Mouse (Mus musculus) thymus, adult 2 months (tissue): ENCODE measurements around the gene Olfr166. TPM values are rescaled to one million over a fixed set of nuclear protein-coding genes. Genes with fewer than 3 reads are reported as not detected.
"Not testable (repeated sequence)": the region's sequence is repeated elsewhere in the genome, so short reads cannot be mapped to it uniquely, and the experiment has no call there.

Source experiments
- DNase-seq: peaks from one replicate; pipeline ENCODE4 v3.0.0; 2021
- H3K27ac ChIP-seq: fragments of 200-500 bp; 2 replicates; pipeline ENCODE4 v1.5.1; 2012; ENCODE audit warnings: low read length, control low read depth; ENCODE audit not compliant: control insufficient read depth, insufficient read depth
- H3K27me3 ChIP-seq: fragments of 200-500 bp; 2 replicates; pipeline ENCODE4 v1.6.1; 2012; ENCODE audit warnings: mild to moderate bottlenecking, low read length, moderate library complexity, mixed read lengths; ENCODE audit not compliant: control insufficient read depth, insufficient read depth
- H3K36me3 ChIP-seq: fragments of 200-500 bp; 2 replicates; pipeline ENCODE4 v1.6.1; 2012; ENCODE audit warnings: mild to moderate bottlenecking, low read length, moderate library complexity; ENCODE audit not compliant: control insufficient read depth, insufficient read depth
- H3K4me1 ChIP-seq: fragments of 200-500 bp; replicated peaks from 2 replicates; pipeline ENCODE4 v1.6.1; 2012; ENCODE audit warnings: low read length; ENCODE audit not compliant: control insufficient read depth, insufficient read depth
- H3K4me3 ChIP-seq: fragments of 200-500 bp; 2 replicates; pipeline ENCODE4 v1.5.1; 2012; ENCODE audit warnings: mild to moderate bottlenecking, low read length, control low read depth, moderate library complexity; ENCODE audit not compliant: control insufficient read depth, insufficient read depth
- CTCF ChIP-seq: fragments of 200-500 bp; IDR thresholded peaks from 2 replicates; pipeline ENCODE4 v1.5.1; 2012; ENCODE audit warnings: mild to moderate bottlenecking, control low read depth, low read length, moderate library complexity, borderline replicate concordance; ENCODE audit not compliant: control insufficient read depth, poor library complexity, insufficient read depth; ENCODE audit errors: extremely low read depth
- POLR2A ChIP-seq: fragments of 200-500 bp; IDR thresholded peaks from 2 replicates; pipeline ENCODE4 v1.6.1; 2012; ENCODE audit warnings: mild to moderate bottlenecking, low read length, control low read depth, moderate library complexity; ENCODE audit not compliant: control insufficient read depth, poor library complexity, insufficient read depth; ENCODE audit errors: extremely low read depth
- WGBS: fragments of 180-500 bp; shearing (Covaris S2); methylation state at CpG from one replicate; pipeline ENCODE4 v1.1.7; 2018; 5-methylcytosine and 5-hydroxymethylcytosine counted together
- polyA plus RNA-seq: library from polyadenylated mRNA; depleted of rRNA; stranded (reverse); fragments of >200 nt; gene quantifications from 2 replicates; pipeline ENCODE4 v1.2.3, GENCODE M21; 2012; rRNA removed

Olfr166 gene
- not detected in 2 replicates for polyA plus RNA-seq

- H3K4me1 ChIP-seq = no peaks in the 10 kb centered on the region
- TF ChIP-seq POLR2A = no peak
- no peak for TF ChIP-seq CTCF
- H3K4me3 ChIP-seq = no peak within 1 kb of the TSS
- no peak for DNase-seq
- H3K27ac ChIP-seq = no peak within 1 kb of the TSS
- no peaks in the 10 kb centered on the region for H3K36me3 ChIP-seq
- H3K27me3 ChIP-seq = no peaks in the 10 kb centered on the region
These were observed at the start of gene Olfr166 for GRCm38 (mm10) chr16:19483394-19483793. Olfr166 (plus strand) TSS chr16:19483694.

GRCm38 (mm10) chr16:19458741-19459140, 24.8 kb upstream of the Olfr166 start:
- H3K27me3 ChIP-seq, H3K4me1 ChIP-seq, H3K27ac ChIP-seq, H3K4me3 ChIP-seq, DNase-seq, H3K36me3 ChIP-seq: not testable (repeated sequence)
- 86% methylated on average over 4 of the region's 4 CpGs for WGBS

GRCm38 (mm10) chr16:19464365-19464764, 19.1 kb upstream of the Olfr166 start:
- TF ChIP-seq CTCF = no peak
- no peak for TF ChIP-seq POLR2A
- Histone ChIP-seq H3K27ac (no peak overlapping the region), H3K4me3 (no peak overlapping the region), H3K4me1 (no peaks in the 10 kb centered on the region), H3K27me3 (no peaks in the 10 kb centered on the region), H3K36me3 (no peaks in the 10 kb centered on the region)
- 91% methylated on average over 1 of the region's 1 CpGs for WGBS
- DNase-seq = no peak

GRCm38 (mm10) chr16:19522166-19522565, 38.7 kb downstream of the Olfr166 start, which contains the start of gene Olfr167:
Olfr167 (minus strand) TSS chr16:19522266.
- no peak for DNase-seq
- H3K27me3 ChIP-seq = no peaks in the 10 kb centered on the region
- H3K4me3 ChIP-seq = no peak within 1 kb of the TSS
- TF ChIP-seq CTCF (no peak), POLR2A (no peak)
- 90% methylated on average over 2 of the region's 2 CpGs for WGBS
- no peaks in the 10 kb centered on the region for H3K36me3 ChIP-seq
- H3K27ac ChIP-seq = no peak within 1 kb of the TSS
- H3K4me1 ChIP-seq = no peaks in the 10 kb centered on the region

GRCm38 (mm10) chr16:19535455-19535854, 52.0 kb downstream of the Olfr166 start, which contains the start of gene Olfr168:
Olfr168 (minus strand) TSS chr16:19535555.
- TF ChIP-seq CTCF (no peak), POLR2A (no peak)

More at GRCm38 (mm10) chr16:19535455-19535854, 52.0 kb downstream of the Olfr166 start, which contains the start of gene Olfr168:
- no peak for DNase-seq
- Histone ChIP-seq H3K27ac (no peak within 1 kb of the TSS), H3K4me3 (no peak within 1 kb of the TSS), H3K4me1 (no peaks in the 10 kb centered on the region), H3K36me3 (no peaks in the 10 kb centered on the region), H3K27me3 (no peaks in the 10 kb centered on the region)

Other genes with a start within 250 kb of the Olfr166 start
- not detected in 2 replicates for gene Olfr164, start 169.6 kb upstream of the Olfr166 start, polyA plus RNA-seq
- gene Olfr165, start 60.6 kb upstream of the Olfr166 start, polyA plus RNA-seq = not detected in 2 replicates
- not detected in 2 replicates for gene Olfr167, start 38.6 kb downstream of the Olfr166 start, polyA plus RNA-seq
- gene Olfr168, start 51.9 kb downstream of the Olfr166 start, polyA plus RNA-seq = not detected in 2 replicates
- not detected in 2 replicates for gene Olfr169, start 88.1 kb downstream of the Olfr166 start, polyA plus RNA-seq
- not detected in 2 replicates for gene Olfr170, start 128.2 kb downstream of the Olfr166 start, polyA plus RNA-seq
- gene Olfr171, start 146.2 kb downstream of the Olfr166 start, polyA plus RNA-seq = not detected in 2 replicates
- 0.05 and 0.16 TPM in 2 replicates for gene Lamp3, start 222.7 kb downstream of the Olfr166 start, polyA plus RNA-seq